Mouse (Mus musculus) liver, embryonic 14.5 days (tissue): ENCODE results near the gene Wdr5.

Experiments used
- CTCF ChIP-seq: IDR thresholded peaks from 2 replicates; pipeline ENCODE4 v1.5.1; 2016; ENCODE audit warnings: antibody characterized with exemption, low read depth, control low read depth
- EP300 ChIP-seq: IDR thresholded peaks from 2 replicates; pipeline ENCODE4 v1.6.1; 2016; ENCODE audit warnings: antibody characterized with exemption, low read depth

DNA sequence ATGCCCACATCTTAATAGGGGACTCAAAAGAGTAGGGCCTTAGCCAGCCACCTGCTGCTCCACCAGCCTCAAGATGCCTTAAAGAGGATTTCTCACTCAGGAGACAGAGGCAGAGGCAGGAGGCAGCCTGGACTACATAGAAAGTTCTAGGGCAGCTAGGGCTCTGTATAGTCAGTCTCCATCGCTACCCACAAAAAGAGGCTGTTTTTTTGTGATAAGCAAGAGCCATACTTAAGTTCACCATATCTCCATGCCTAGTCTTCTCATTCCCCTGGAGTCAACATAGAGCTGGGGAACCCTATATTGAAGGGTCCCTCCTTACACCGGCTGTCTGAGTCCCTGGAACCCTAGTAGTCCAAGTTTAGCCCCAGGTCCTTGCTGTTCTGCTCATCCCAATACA is 44.4 kb upstream of the Wdr5 start:
- TF ChIP-seq CTCF (no peak), EP300 (peak; percentile 56)
